Mouse (Mus musculus) natural killer cell, adult 2 months (primary cell): ENCODE measurements around the gene Gm11237.
"Not testable (repeated sequence)": the region's sequence is repeated elsewhere in the genome, so short reads cannot be mapped to it uniquely, and the experiment has no call there.

Experiments used
- DNase-seq, 2 experiments: peaks; one replicate each; pipeline ENCODE4 v3.0.0; 2022; ENCODE audit warnings: low spot score in 2 of 2

Gene Gm11237

DNA sequence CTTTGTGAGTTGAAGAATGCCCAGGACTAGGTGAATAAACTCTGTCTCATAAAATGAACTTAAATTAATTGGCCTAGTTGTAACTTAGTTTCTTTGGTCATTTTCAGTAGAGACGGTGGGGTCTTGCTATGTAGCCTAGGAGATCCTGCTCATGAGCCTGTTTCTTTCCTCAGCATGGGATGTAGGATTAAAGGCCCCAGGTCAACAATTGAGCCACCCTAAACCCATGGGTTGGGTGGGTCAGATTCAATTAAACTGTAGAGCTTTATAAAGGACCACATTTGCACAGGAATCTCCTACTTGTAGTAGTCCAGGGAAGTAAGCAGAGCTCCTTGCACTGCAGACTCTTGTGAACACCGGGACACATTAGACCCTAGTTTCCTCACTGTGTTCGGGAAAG is at the start of gene Gm11237:
Gene Gm11237, plus strand, starts transcription at position 301 of the 400 bp plus-strand sequence.
- not testable (repeated sequence) for DNase-seq

DNA sequence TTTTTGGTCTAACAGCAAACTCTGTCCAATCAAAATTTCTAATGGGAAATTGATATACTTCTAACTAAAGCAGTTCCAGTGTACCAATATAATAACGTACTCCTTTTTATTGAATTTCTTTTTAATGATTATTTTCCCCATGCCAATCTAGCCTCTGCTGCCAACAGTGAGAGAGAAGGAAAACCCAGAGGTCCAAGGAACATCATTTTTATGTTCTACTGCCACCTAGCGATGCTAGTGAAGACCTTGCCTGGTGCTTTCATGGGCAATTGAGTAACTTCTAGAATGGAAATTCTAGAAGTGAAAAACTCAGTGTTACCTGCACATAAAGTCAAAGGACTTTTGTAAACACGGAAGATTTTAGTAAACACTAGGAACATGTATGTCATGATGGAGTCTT is 23.5 kb upstream of the Gm11237 start:
- DNase-seq = no peak

DNA sequence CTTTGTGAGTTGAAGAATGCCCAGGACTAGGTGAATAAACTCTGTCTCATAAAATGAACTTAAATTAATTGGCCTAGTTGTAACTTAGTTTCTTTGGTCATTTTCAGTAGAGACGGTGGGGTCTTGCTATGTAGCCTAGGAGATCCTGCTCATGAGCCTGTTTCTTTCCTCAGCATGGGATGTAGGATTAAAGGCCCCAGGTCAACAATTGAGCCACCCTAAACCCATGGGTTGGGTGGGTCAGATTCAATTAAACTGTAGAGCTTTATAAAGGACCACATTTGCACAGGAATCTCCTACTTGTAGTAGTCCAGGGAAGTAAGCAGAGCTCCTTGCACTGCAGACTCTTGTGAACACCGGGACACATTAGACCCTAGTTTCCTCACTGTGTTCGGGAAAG is 15.2 kb upstream of the Gm11237 start, which contains the start of gene Gm11238:
Gene Gm11238, plus strand, starts transcription at position 301 of the 400 bp plus-strand sequence.
- not testable (repeated sequence) for DNase-seq

DNA sequence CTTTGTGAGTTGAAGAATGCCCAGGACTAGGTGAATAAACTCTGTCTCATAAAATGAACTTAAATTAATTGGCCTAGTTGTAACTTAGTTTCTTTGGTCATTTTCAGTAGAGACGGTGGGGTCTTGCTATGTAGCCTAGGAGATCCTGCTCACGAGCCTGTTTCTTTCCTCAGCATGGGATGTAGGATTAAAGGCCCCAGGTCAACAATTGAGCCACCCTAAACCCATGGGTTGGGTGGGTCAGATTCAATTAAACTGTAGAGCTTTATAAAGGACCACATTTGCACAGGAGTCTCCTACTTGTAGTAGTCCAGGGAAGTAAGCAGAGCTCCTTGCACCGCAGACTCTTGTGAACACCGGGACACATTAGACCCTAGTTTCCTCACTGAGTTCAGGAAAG is 15.0 kb downstream of the Gm11237 start, which contains the start of gene Gm11236:
Gene Gm11236, plus strand, starts transcription at position 301 of the 400 bp plus-strand sequence.
- not testable (repeated sequence) for DNase-seq

DNA sequence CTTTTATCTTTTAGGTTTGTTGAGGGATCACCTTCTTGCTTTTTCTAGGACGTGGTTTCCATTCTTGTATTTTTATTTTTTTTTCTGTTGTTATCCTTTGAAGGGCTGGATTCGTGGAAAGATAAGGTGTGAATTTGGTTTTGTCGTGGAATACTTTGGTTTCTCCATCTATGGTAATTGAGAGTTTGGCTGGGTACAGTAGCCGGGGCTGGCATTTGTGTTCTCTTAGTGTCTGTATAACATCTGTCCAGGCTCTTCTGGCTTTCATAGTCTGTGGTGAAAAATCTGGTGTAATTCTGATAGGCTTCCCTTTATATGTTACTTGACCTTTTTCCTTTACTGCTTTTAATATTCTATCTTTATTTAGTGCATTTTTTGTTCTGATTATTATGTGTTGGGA is 39.1 kb downstream of the Gm11237 start:
- DNase-seq = not testable (repeated sequence)

DNA sequence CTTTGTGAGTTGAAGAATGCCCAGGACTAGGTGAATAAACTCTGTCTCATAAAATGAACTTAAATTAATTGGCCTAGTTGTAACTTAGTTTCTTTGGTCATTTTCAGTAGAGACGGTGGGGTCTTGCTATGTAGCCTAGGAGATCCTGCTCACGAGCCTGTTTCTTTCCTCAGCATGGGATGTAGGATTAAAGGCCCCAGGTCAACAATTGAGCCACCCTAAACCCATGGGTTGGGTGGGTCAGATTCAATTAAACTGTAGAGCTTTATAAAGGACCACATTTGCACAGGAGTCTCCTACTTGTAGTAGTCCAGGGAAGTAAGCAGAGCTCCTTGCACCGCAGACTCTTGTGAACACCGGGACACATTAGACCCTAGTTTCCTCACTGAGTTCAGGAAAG is 45.3 kb downstream of the Gm11237 start, which contains the start of gene Gm11239:
Gene Gm11239, plus strand, starts transcription at position 301 of the 400 bp plus-strand sequence.
- not testable (repeated sequence) for DNase-seq
